Mouse (Mus musculus): ENCODE results near the gene Meis1. TPM values are rescaled to one million over a fixed set of nuclear protein-coding genes. Genes with fewer than 3 reads are reported as not detected.

The Meis1 gene
- total and polyA plus RNA-seq, 3 experiments: 8.2 to 16.5 TPM; not detected in 1

- peak overlapping the region in 1 of 2 experiments; percentile 2; a peak in 1 of 4 replicates for H3K4me3 ChIP-seq (ENCODE audit: control insufficient read depth in 1 of 2, insufficient read depth in 1 of 2, low read depth in 2 of 2, low read length in 2 of 2)
- H3K36me3 ChIP-seq (ENCODE audit: control insufficient read depth in 1 of 2, insufficient read depth in 2 of 2, low read length in 2 of 2): peaks cover 0 to 46% of the 10 kb centered on the region in 2 experiments; a peak in 2 of 4 replicates
- H3K79me2 ChIP-seq (ENCODE audit: control insufficient read depth, insufficient read depth, low read length, poor library complexity): no peaks in the 10 kb centered on the region
- TF ChIP-seq TAL1 (IDR thresholded peaks at IDR 0.05; ENCODE audit: low read length) (no peak), EP300 (IDR thresholded peaks at IDR 0.05; ENCODE audit: low read depth in 1 of 2, low read length in 2 of 2) (peak; percentile 11 to 56; a peak in 2 of 4 replicates), CHD1 (IDR thresholded peaks at IDR 0.05; ENCODE audit: low read depth, low read length) (0 out of 2 replicates have a peak, but pooled peaks have one; percentile 59), NELFE (IDR thresholded peaks at IDR 0.05; ENCODE audit: low read depth, low read length) (no peak), ETS1 (IDR thresholded peaks at IDR 0.05; ENCODE audit: low read depth, low read length) (peak; percentile 51), ZNF384 (IDR thresholded peaks at IDR 0.05; ENCODE audit: low read depth, low read length) (0 out of 2 replicates have a peak, but pooled peaks have one; percentile 3), TCF12 (IDR thresholded peaks at IDR 0.05; ENCODE audit: low read depth, low read length) (peak; percentile 62; the same call in 1 of the 2 replicates), MXI1 (IDR thresholded peaks at IDR 0.05; ENCODE audit: low read depth, low read length) (peak; percentile 48)
- no peaks in the 10 kb centered on the region for H3K9me3 ChIP-seq (replicated peaks; ENCODE audit: insufficient read depth, low read length)
- H3K9ac ChIP-seq (ENCODE audit: control insufficient read depth, low read depth, low read length, poor library complexity, severe bottlenecking): peak overlapping the region; percentile 40
- DNase-seq (ENCODE audit: low read depth, low spot score): peak; percentile 78
- H3K27ac ChIP-seq (ENCODE audit: control insufficient read depth, low read depth, low read length): peak overlapping the region; percentile 95
- no peaks in the 10 kb centered on the region for H3K27me3 ChIP-seq (ENCODE audit: control insufficient read depth in 1 of 2, insufficient read depth in 2 of 2, low read length in 2 of 2)
- peaks cover 28 to 35% of the 10 kb centered on the region in 2 experiments for H3K4me1 ChIP-seq (ENCODE audit: control insufficient read depth in 1 of 2, insufficient read depth in 2 of 2, low read length in 2 of 2)
Observed at GRCm38 (mm10) chr11:18897921-18898646, 120.7 kb downstream of the Meis1 start.

- Histone ChIP-seq H3K9me3 (replicated peaks; ENCODE audit: insufficient read depth, low read length) (no peaks in the 10 kb centered on the region), H3K36me3 (ENCODE audit: control insufficient read depth in 1 of 2, insufficient read depth in 2 of 2, low read length in 2 of 2) (peaks cover 0 to 46% of the 10 kb centered on the region in 2 experiments; a peak in 2 of 4 replicates), H3K27ac (ENCODE audit: control insufficient read depth, low read depth, low read length) (peak overlapping the region; percentile 95), H3K27me3 (ENCODE audit: control insufficient read depth in 1 of 2, insufficient read depth in 2 of 2, low read length in 2 of 2) (no peaks in the 10 kb centered on the region), H3K79me2 (ENCODE audit: control insufficient read depth, insufficient read depth, low read length, poor library complexity) (no peaks in the 10 kb centered on the region), H3K9ac (ENCODE audit: control insufficient read depth, low read depth, low read length, poor library complexity, severe bottlenecking) (no peak overlapping the region), H3K4me1 (ENCODE audit: control insufficient read depth in 1 of 2, insufficient read depth in 2 of 2, low read length in 2 of 2) (peaks cover 28 to 35% of the 10 kb centered on the region in 2 experiments), H3K4me3 (ENCODE audit: control insufficient read depth in 1 of 2, insufficient read depth in 1 of 2, low read depth in 2 of 2, low read length in 2 of 2) (no peak overlapping the region)
- TF ChIP-seq TBP (IDR thresholded peaks at IDR 0.05; ENCODE audit: low read depth, low read length) (0 out of 2 replicates have a peak, but pooled peaks have one; percentile 21), BHLHE40 (IDR thresholded peaks at IDR 0.05; ENCODE audit: borderline replicate concordance, low read depth, low read length) (no peak), ETS1 (IDR thresholded peaks at IDR 0.05; ENCODE audit: low read depth, low read length) (peak; percentile 92), CTCF (IDR thresholded peaks at IDR 0.05 in 2 of 3, conservative IDR thresholded peaks at IDR 0.05 in 1 of 3; ENCODE audit: control insufficient read depth in 1 of 3, insufficient read depth in 1 of 3, low read depth in 2 of 3, low read length in 3 of 3, poor library complexity in 1 of 3, severe bottlenecking in 1 of 3) (no peak), SIN3A (IDR thresholded peaks at IDR 0.05; ENCODE audit: low read length) (peak; percentile 90), ZC3H11A (IDR thresholded peaks at IDR 0.05; ENCODE audit: low read depth, low read length) (no peak), GATA1 (IDR thresholded peaks at IDR 0.05; ENCODE audit: low read depth, low read length) (peak; percentile 97), TCF12 (IDR thresholded peaks at IDR 0.05; ENCODE audit: low read depth, low read length) (peak; percentile 94), ZKSCAN1 (IDR thresholded peaks at IDR 0.05; ENCODE audit: low read depth, low read length) (peak; percentile 25; the same call in 1 of the 2 replicates), MEF2A (IDR thresholded peaks at IDR 0.05; ENCODE audit: extremely low read depth, insufficient replicate concordance, low read depth, low read length, poor library complexity, severe bottlenecking) (no peak), ZNF384 (IDR thresholded peaks at IDR 0.05; ENCODE audit: low read depth, low read length) (peak; percentile 99), EP300 (IDR thresholded peaks at IDR 0.05; ENCODE audit: low read depth in 1 of 2, low read length in 2 of 2) (peak; percentile 97), USF1 (IDR thresholded peaks at IDR 0.05; ENCODE audit: low read depth, low read length) (no peak), MYB (IDR thresholded peaks at IDR 0.05; ENCODE audit: low read depth, low read length) (peak; percentile 80), TAL1 (IDR thresholded peaks at IDR 0.05; ENCODE audit: low read length) (peak; percentile 41), RCOR1 (IDR thresholded peaks at IDR 0.05; ENCODE audit: low read depth, low read length) (peak; percentile 89)
- DNase-seq (ENCODE audit: low read depth, low spot score): peak; percentile 85
Observed at GRCm38 (mm10) chr11:18897250-18897649, 121.5 kb downstream of the Meis1 start.
